Mouse (Mus musculus): ENCODE data around the gene Usp33. TPM values are rescaled to one million over a fixed set of nuclear protein-coding genes. Genes with fewer than 3 reads are reported as not detected.

The Usp33 gene
- polyA plus RNA-seq, 1 experiment, result 12.4 TPM

GRCm38 (mm10) chr3:152356751-152357150, 10.5 kb downstream of the Usp33 start:
- no peak overlapping the region for H3K4me3 ChIP-seq (ENCODE audit: low read depth, low read length)
- no peak for TF ChIP-seq POLR2A (IDR thresholded peaks at IDR 0.05; ENCODE audit: low read depth, low read length)
- no peak for TF ChIP-seq CTCF (IDR thresholded peaks at IDR 0.05; ENCODE audit: extremely low read depth, insufficient read length, insufficient replicate concordance, low read depth, low read length)
- no peak overlapping the region for H3K27ac ChIP-seq (ENCODE audit: insufficient read depth, low read depth, low read length)
- peaks cover 20% of the 10 kb centered on the region for H3K36me3 ChIP-seq (ENCODE audit: control insufficient read depth, insufficient read depth, low read length)
- H3K27me3 ChIP-seq (ENCODE audit: control insufficient read depth, insufficient read depth, low read length), result no peaks in the 10 kb centered on the region
- peaks cover 8% of the 10 kb centered on the region for H3K4me1 ChIP-seq (ENCODE audit: control insufficient read depth, insufficient read depth, insufficient read length, low read length)
- WGBS, result 92% methylated on average over 9 of the region's 9 CpGs

GRCm38 (mm10) chr3:152359151-152359550, 12.9 kb downstream of the Usp33 start:
- Histone ChIP-seq H3K27ac (ENCODE audit: insufficient read depth, low read depth, low read length) (no peak overlapping the region), H3K4me3 (ENCODE audit: low read depth, low read length) (no peak overlapping the region), H3K27me3 (ENCODE audit: control insufficient read depth, insufficient read depth, low read length) (no peaks in the 10 kb centered on the region), H3K36me3 (ENCODE audit: control insufficient read depth, insufficient read depth, low read length) (peaks cover 38% of the 10 kb centered on the region), H3K4me1 (ENCODE audit: control insufficient read depth, insufficient read depth, insufficient read length, low read length) (no peaks in the 10 kb centered on the region; the same call in 1 of the 2 replicates)
- TF ChIP-seq CTCF (IDR thresholded peaks at IDR 0.05; ENCODE audit: extremely low read depth, insufficient read length, insufficient replicate concordance, low read depth, low read length) (no peak), POLR2A (IDR thresholded peaks at IDR 0.05; ENCODE audit: low read depth, low read length) (no peak)
- WGBS, result 92% methylated on average over 7 of the region's 7 CpGs

- Histone ChIP-seq H3K27me3 (ENCODE audit: control insufficient read depth, insufficient read depth, low read length) (no peaks in the 10 kb centered on the region), H3K27ac (ENCODE audit: insufficient read depth, low read depth, low read length) (no peak overlapping the region), H3K4me3 (ENCODE audit: low read depth, low read length) (no peak overlapping the region), H3K36me3 (ENCODE audit: control insufficient read depth, insufficient read depth, low read length) (peaks cover 65% of the 10 kb centered on the region), H3K4me1 (ENCODE audit: control insufficient read depth, insufficient read depth, insufficient read length, low read length) (no peaks in the 10 kb centered on the region)
- TF ChIP-seq CTCF (IDR thresholded peaks at IDR 0.05; ENCODE audit: extremely low read depth, insufficient read length, insufficient replicate concordance, low read depth, low read length) (no peak), POLR2A (IDR thresholded peaks at IDR 0.05; ENCODE audit: low read depth, low read length) (no peak)
- 82% methylated on average over 2 of the region's 2 CpGs for WGBS
Observed at GRCm38 (mm10) chr3:152364181-152364580, 17.9 kb downstream of the Usp33 start.

GRCm38 (mm10) chr3:152376063-152376462, 29.8 kb downstream of the Usp33 start:
- H3K36me3 ChIP-seq (ENCODE audit: control insufficient read depth, insufficient read depth, low read length), result peaks cover 57% of the 10 kb centered on the region
- TF ChIP-seq CTCF (IDR thresholded peaks at IDR 0.05; ENCODE audit: extremely low read depth, insufficient read length, insufficient replicate concordance, low read depth, low read length), result no peak
- no peak for TF ChIP-seq POLR2A (IDR thresholded peaks at IDR 0.05; ENCODE audit: low read depth, low read length)
- no peak overlapping the region for H3K4me3 ChIP-seq (ENCODE audit: low read depth, low read length)
- no peaks in the 10 kb centered on the region for H3K27me3 ChIP-seq (ENCODE audit: control insufficient read depth, insufficient read depth, low read length)
- 77% methylated on average over 4 of the region's 4 CpGs for WGBS
- no peaks in the 10 kb centered on the region for H3K4me1 ChIP-seq (ENCODE audit: control insufficient read depth, insufficient read depth, insufficient read length, low read length)
- no peak overlapping the region for H3K27ac ChIP-seq (ENCODE audit: insufficient read depth, low read depth, low read length)

GRCm38 (mm10) chr3:152384106-152384505, 37.8 kb downstream of the Usp33 start:
- peaks cover 52% of the 10 kb centered on the region for H3K36me3 ChIP-seq (ENCODE audit: control insufficient read depth, insufficient read depth, low read length)
- TF ChIP-seq CTCF (IDR thresholded peaks at IDR 0.05; ENCODE audit: extremely low read depth, insufficient read length, insufficient replicate concordance, low read depth, low read length), result no peak
- TF ChIP-seq POLR2A (IDR thresholded peaks at IDR 0.05; ENCODE audit: low read depth, low read length), result no peak

GRCm38 (mm10) chr3:152395350-152396277, 49.3 kb downstream of the Usp33 start, which contains the start of gene Zzz3:
Gene Zzz3, plus strand, starts transcription at chr3:152395473.
- TF ChIP-seq CTCF (IDR thresholded peaks at IDR 0.05; ENCODE audit: extremely low read depth, insufficient read length, insufficient replicate concordance, low read depth, low read length) (peak; percentile 69; the same call in 1 of the 2 replicates), POLR2A (IDR thresholded peaks at IDR 0.05; ENCODE audit: low read depth, low read length) (peak; percentile 57)
- H3K4me1 ChIP-seq (ENCODE audit: control insufficient read depth, insufficient read depth, insufficient read length, low read length), result peaks cover 5% of the 10 kb centered on the region; the same call in 1 of the 2 replicates
- peak within 1 kb of the TSS; percentile 74 for H3K4me3 ChIP-seq (ENCODE audit: low read depth, low read length)
- under 1% methylated on average over 107 of the region's 108 CpGs for WGBS
- H3K36me3 ChIP-seq (ENCODE audit: control insufficient read depth, insufficient read depth, low read length), result peaks cover 6% of the 10 kb centered on the region
- no peaks in the 10 kb centered on the region for H3K27me3 ChIP-seq (ENCODE audit: control insufficient read depth, insufficient read depth, low read length)
- H3K27ac ChIP-seq (ENCODE audit: insufficient read depth, low read depth, low read length), result peak within 1 kb of the TSS; percentile 97

More at GRCm38 (mm10) chr3:152384106-152384505, 37.8 kb downstream of the Usp33 start:
- H3K4me3 ChIP-seq (ENCODE audit: low read depth, low read length), result no peak overlapping the region
- H3K4me1 ChIP-seq (ENCODE audit: control insufficient read depth, insufficient read depth, insufficient read length, low read length), result no peaks in the 10 kb centered on the region
- H3K27me3 ChIP-seq (ENCODE audit: control insufficient read depth, insufficient read depth, low read length), result no peaks in the 10 kb centered on the region
- no peak overlapping the region for H3K27ac ChIP-seq (ENCODE audit: insufficient read depth, low read depth, low read length)
- 80% methylated on average over 11 of the region's 11 CpGs for WGBS
